Mouse (Mus musculus): Measurements from ENCODE around the gene Crls1. TPM values are rescaled to one million over a fixed set of nuclear protein-coding genes. Genes with fewer than 3 reads are reported as not detected.

Gene Crls1
- polyA plus RNA-seq, 1 experiment from 2014 or later = 39.0 TPM

- H3K27ac ChIP-seq (ENCODE audit: low read depth, low read length) = no peak overlapping the region
- H3K4me1 ChIP-seq (replicated peaks; ENCODE audit: control insufficient read depth, insufficient read depth, low read length) = no peaks in the 10 kb centered on the region
- H3K9ac ChIP-seq (ENCODE audit: low read depth, low read length) = no peak overlapping the region
- WGBS = 75% methylated on average over 4 of the region's 4 CpGs
- no peak for ATAC-seq
- peaks cover 21% of the 10 kb centered on the region for H3K36me3 ChIP-seq (ENCODE audit: control insufficient read depth, insufficient read depth)
- no peak for TF ChIP-seq CTCF (IDR thresholded peaks at IDR 0.05; ENCODE audit: low read depth)
- no peaks in the 10 kb centered on the region for H3K9me3 ChIP-seq (ENCODE audit: control insufficient read depth)
- H3K4me2 ChIP-seq (replicated peaks; ENCODE audit: low read depth) = no peak overlapping the region
- no peak overlapping the region for H3K4me3 ChIP-seq (ENCODE audit: low read depth, low read length)
- no peaks in the 10 kb centered on the region for H3K27me3 ChIP-seq (replicated peaks; ENCODE audit: control insufficient read depth, insufficient read depth, low read length)
Observed at GRCm38 (mm10) chr2:132901636-132902035, 55.2 kb downstream of the Crls1 start.

- H3K9me3 ChIP-seq (ENCODE audit: control insufficient read depth) = no peaks in the 10 kb centered on the region
- no peak for TF ChIP-seq CTCF (IDR thresholded peaks at IDR 0.05; ENCODE audit: low read depth)
- no peak overlapping the region for H3K4me3 ChIP-seq (ENCODE audit: low read depth, low read length)
- no peaks in the 10 kb centered on the region for H3K4me1 ChIP-seq (replicated peaks; ENCODE audit: control insufficient read depth, insufficient read depth, low read length)
- 69% methylated on average over 4 of the region's 4 CpGs for WGBS
- no peaks in the 10 kb centered on the region for H3K27me3 ChIP-seq (replicated peaks; ENCODE audit: control insufficient read depth, insufficient read depth, low read length)
- H3K9ac ChIP-seq (ENCODE audit: low read depth, low read length) = no peak overlapping the region
- ATAC-seq = no peak
- no peak overlapping the region for H3K27ac ChIP-seq (ENCODE audit: low read depth, low read length)
- no peak overlapping the region for H3K4me2 ChIP-seq (replicated peaks; ENCODE audit: low read depth)
- H3K36me3 ChIP-seq (ENCODE audit: control insufficient read depth, insufficient read depth) = peaks cover 21% of the 10 kb centered on the region
Observed at GRCm38 (mm10) chr2:132902056-132902455, 55.6 kb downstream of the Crls1 start.

- TF ChIP-seq CTCF (IDR thresholded peaks at IDR 0.05; ENCODE audit: low read depth) = peak; percentile 81
- H3K4me2 ChIP-seq (replicated peaks; ENCODE audit: low read depth) = no peak overlapping the region
- no peak overlapping the region for H3K4me3 ChIP-seq (ENCODE audit: low read depth, low read length)
- H3K9ac ChIP-seq (ENCODE audit: low read depth, low read length) = no peak overlapping the region
- H3K4me1 ChIP-seq (replicated peaks; ENCODE audit: control insufficient read depth, insufficient read depth, low read length) = no peaks in the 10 kb centered on the region
- H3K27me3 ChIP-seq (replicated peaks; ENCODE audit: control insufficient read depth, insufficient read depth, low read length) = no peaks in the 10 kb centered on the region
- H3K27ac ChIP-seq (ENCODE audit: low read depth, low read length) = no peak overlapping the region
- 45% methylated on average over 3 of the region's 3 CpGs for WGBS
- H3K9me3 ChIP-seq (ENCODE audit: control insufficient read depth) = no peaks in the 10 kb centered on the region
- H3K36me3 ChIP-seq (ENCODE audit: control insufficient read depth, insufficient read depth) = peaks cover 21% of the 10 kb centered on the region
- ATAC-seq = 0 out of 2 replicates have a peak, but pooled peaks have one; percentile 23
Observed at GRCm38 (mm10) chr2:132903498-132903897, 57.0 kb downstream of the Crls1 start.

- Histone ChIP-seq H3K36me3 (ENCODE audit: control insufficient read depth, insufficient read depth) (peaks cover 24% of the 10 kb centered on the region), H3K27me3 (replicated peaks; ENCODE audit: control insufficient read depth, insufficient read depth, low read length) (no peaks in the 10 kb centered on the region), H3K9ac (ENCODE audit: low read depth, low read length) (no peak overlapping the region), H3K4me2 (replicated peaks; ENCODE audit: low read depth) (no peak overlapping the region), H3K9me3 (ENCODE audit: control insufficient read depth) (no peaks in the 10 kb centered on the region), H3K4me1 (replicated peaks; ENCODE audit: control insufficient read depth, insufficient read depth, low read length) (no peaks in the 10 kb centered on the region), H3K4me3 (ENCODE audit: low read depth, low read length) (no peak overlapping the region), H3K27ac (ENCODE audit: low read depth, low read length) (no peak overlapping the region)
- 75% methylated on average over 2 of the region's 2 CpGs for WGBS
- TF ChIP-seq CTCF (IDR thresholded peaks at IDR 0.05; ENCODE audit: low read depth) = no peak
- ATAC-seq = no peak
Observed at GRCm38 (mm10) chr2:132904961-132905360, 58.5 kb downstream of the Crls1 start.

GRCm38 (mm10) chr2:132906763-132907162 is 60.3 kb downstream of the Crls1 start:
- Histone ChIP-seq H3K36me3 (ENCODE audit: control insufficient read depth, insufficient read depth) (peaks cover 33% of the 10 kb centered on the region), H3K4me3 (ENCODE audit: low read depth, low read length) (no peak overlapping the region), H3K9me3 (ENCODE audit: control insufficient read depth) (no peaks in the 10 kb centered on the region), H3K27me3 (replicated peaks; ENCODE audit: control insufficient read depth, insufficient read depth, low read length) (no peaks in the 10 kb centered on the region), H3K27ac (ENCODE audit: low read depth, low read length) (no peak overlapping the region), H3K4me2 (replicated peaks; ENCODE audit: low read depth) (no peak overlapping the region), H3K4me1 (replicated peaks; ENCODE audit: control insufficient read depth, insufficient read depth, low read length) (no peaks in the 10 kb centered on the region), H3K9ac (ENCODE audit: low read depth, low read length) (no peak overlapping the region)
- ATAC-seq = no peak
- TF ChIP-seq CTCF (IDR thresholded peaks at IDR 0.05; ENCODE audit: low read depth) = peak; percentile 73
- WGBS = 37% methylated on average over 8 of the region's 8 CpGs

- Histone ChIP-seq H3K27me3 (replicated peaks; ENCODE audit: control insufficient read depth, insufficient read depth, low read length) (no peaks in the 10 kb centered on the region), H3K27ac (ENCODE audit: low read depth, low read length) (no peak overlapping the region), H3K4me1 (replicated peaks; ENCODE audit: control insufficient read depth, insufficient read depth, low read length) (no peaks in the 10 kb centered on the region), H3K4me3 (ENCODE audit: low read depth, low read length) (no peak overlapping the region), H3K9ac (ENCODE audit: low read depth, low read length) (no peak overlapping the region), H3K36me3 (ENCODE audit: control insufficient read depth, insufficient read depth) (peaks cover 57% of the 10 kb centered on the region), H3K9me3 (ENCODE audit: control insufficient read depth) (no peaks in the 10 kb centered on the region), H3K4me2 (replicated peaks; ENCODE audit: low read depth) (no peak overlapping the region)
- WGBS = 78% methylated on average over 1 of the region's 1 CpGs
- ATAC-seq = no peak
- TF ChIP-seq CTCF (IDR thresholded peaks at IDR 0.05; ENCODE audit: low read depth) = no peak
Observed at GRCm38 (mm10) chr2:132914785-132915184, 68.3 kb downstream of the Crls1 start.

Other genes starting within 250 kb of the Crls1 start
- 11.2 and 11.7 TPM in 2 replicates for gene Shld1, start 159.7 kb upstream of the Crls1 start, polyA plus RNA-seq (2015; fragmentation: Nextera tagmentation; extraction: Ambion mirVana)
- 46.3 and 47.0 TPM in 2 replicates for gene Chgb, start 65.4 kb upstream of the Crls1 start, polyA plus RNA-seq (2015; fragmentation: Nextera tagmentation; extraction: Ambion mirVana)
- gene Trmt6, start 30.6 kb upstream of the Crls1 start, polyA plus RNA-seq (2015; fragmentation: Nextera tagmentation; extraction: Ambion mirVana) = 35.5 and 38.4 TPM in 2 replicates
- 2.5 and 3.5 TPM in 2 replicates for gene Mcm8, start 30.5 kb upstream of the Crls1 start, polyA plus RNA-seq (2015; fragmentation: Nextera tagmentation; extraction: Ambion mirVana)
- gene Lrrn4, start 34.2 kb downstream of the Crls1 start, polyA plus RNA-seq (2015; fragmentation: Nextera tagmentation; extraction: Ambion mirVana) = 9.5 and 9.8 TPM in 2 replicates
- 69.7 and 77.5 TPM in 2 replicates for gene Fermt1, start 99.2 kb downstream of the Crls1 start, polyA plus RNA-seq (2015; fragmentation: Nextera tagmentation; extraction: Ambion mirVana)

All from intestine, postnatal 0 days (tissue).